Mouse (Mus musculus): ENCODE data around the gene Btg1-ps1. TPM values are rescaled to one million over a fixed set of nuclear protein-coding genes. Genes with fewer than 3 reads are reported as not detected.
"Not testable (repeated sequence)": the region's sequence is repeated elsewhere in the genome, so short reads cannot be mapped to it uniquely, and the experiment has no call there.

The Btg1-ps1 gene
- not detected in 2 replicates for polyA plus RNA-seq (2015; fragmentation: Nextera tagmentation; extraction: Ambion mirVana)

- H3K4me1 ChIP-seq (ENCODE audit: control insufficient read depth, low read depth, low read length); H3K9me3 ChIP-seq (replicated peaks; ENCODE audit: control insufficient read depth, low read length); H3K4me3 ChIP-seq (ENCODE audit: low read depth, low read length); ATAC-seq (ENCODE audit: low read depth); H3K27ac ChIP-seq (ENCODE audit: low read length); H3K4me2 ChIP-seq (ENCODE audit: low read depth, low read length); H3K27me3 ChIP-seq (ENCODE audit: control insufficient read depth, insufficient read depth, low read depth, low read length); H3K9ac ChIP-seq (ENCODE audit: low read depth, low read length); H3K36me3 ChIP-seq (ENCODE audit: control insufficient read depth, insufficient read depth): not testable (repeated sequence)
Observed at GRCm38 (mm10) chrX:38018597-38018996, at the start of gene Btg1-ps1. Gene Btg1-ps1 (minus strand): TSS chrX:38018815.

- no peak within 1 kb of the TSS for H3K4me2 ChIP-seq (ENCODE audit: low read depth, low read length)
- ATAC-seq (ENCODE audit: low read depth): no peak
- no peaks in the 10 kb centered on the region for H3K36me3 ChIP-seq (ENCODE audit: control insufficient read depth, insufficient read depth)
- H3K27ac ChIP-seq (ENCODE audit: low read length): no peak within 1 kb of the TSS
- WGBS (ENCODE audit: insufficient replicate concordance): 60% methylated on average over 11 of the region's 11 CpGs
- H3K27me3 ChIP-seq (ENCODE audit: control insufficient read depth, insufficient read depth, low read depth, low read length): no peaks in the 10 kb centered on the region
- no peak within 1 kb of the TSS for H3K9ac ChIP-seq (ENCODE audit: low read depth, low read length)
- H3K9me3 ChIP-seq (replicated peaks; ENCODE audit: control insufficient read depth, low read length): no peaks in the 10 kb centered on the region; the same call in 1 of the 2 replicates
- H3K4me3 ChIP-seq (ENCODE audit: low read depth, low read length): no peak within 1 kb of the TSS
- H3K4me1 ChIP-seq (ENCODE audit: control insufficient read depth, low read depth, low read length): no peaks in the 10 kb centered on the region
Observed at GRCm38 (mm10) chrX:38066175-38066574, 47.6 kb upstream of the Btg1-ps1 start, which contains the start of gene Rhox10. Gene Rhox10 (plus strand): TSS chrX:38066475.

GRCm38 (mm10) chrX:38061544-38061943, 42.9 kb upstream of the Btg1-ps1 start:
- WGBS (ENCODE audit: insufficient replicate concordance): 0% methylated on average over 1 of the region's 1 CpGs
- H3K4me2 ChIP-seq (ENCODE audit: low read depth, low read length): no peak overlapping the region
- H3K36me3 ChIP-seq (ENCODE audit: control insufficient read depth, insufficient read depth): no peaks in the 10 kb centered on the region
- no peaks in the 10 kb centered on the region for H3K4me1 ChIP-seq (ENCODE audit: control insufficient read depth, low read depth, low read length)
- no peak overlapping the region for H3K9ac ChIP-seq (ENCODE audit: low read depth, low read length)
- no peaks in the 10 kb centered on the region for H3K27me3 ChIP-seq (ENCODE audit: control insufficient read depth, insufficient read depth, low read depth, low read length)
- H3K9me3 ChIP-seq (replicated peaks; ENCODE audit: control insufficient read depth, low read length): no peaks in the 10 kb centered on the region
- no peak overlapping the region for H3K4me3 ChIP-seq (ENCODE audit: low read depth, low read length)
- no peak overlapping the region for H3K27ac ChIP-seq (ENCODE audit: low read length)
- ATAC-seq (ENCODE audit: low read depth): no peak

GRCm38 (mm10) chrX:38043014-38043413, 24.4 kb upstream of the Btg1-ps1 start, which contains the start of gene Btg1-ps2:
Gene Btg1-ps2 (minus strand): TSS chrX:38043114.
- not testable (repeated sequence) for H3K9ac ChIP-seq (ENCODE audit: low read depth, low read length); H3K4me1 ChIP-seq (ENCODE audit: control insufficient read depth, low read depth, low read length); H3K4me2 ChIP-seq (ENCODE audit: low read depth, low read length); H3K27me3 ChIP-seq (ENCODE audit: control insufficient read depth, insufficient read depth, low read depth, low read length); H3K9me3 ChIP-seq (replicated peaks; ENCODE audit: control insufficient read depth, low read length); H3K36me3 ChIP-seq (ENCODE audit: control insufficient read depth, insufficient read depth); ATAC-seq (ENCODE audit: low read depth); H3K4me3 ChIP-seq (ENCODE audit: low read depth, low read length); H3K27ac ChIP-seq (ENCODE audit: low read length)

- Histone ChIP-seq H3K36me3 (ENCODE audit: control insufficient read depth, insufficient read depth) (no peaks in the 10 kb centered on the region), H3K4me2 (ENCODE audit: low read depth, low read length) (no peak overlapping the region), H3K9ac (ENCODE audit: low read depth, low read length) (no peak overlapping the region), H3K27me3 (ENCODE audit: control insufficient read depth, insufficient read depth, low read depth, low read length) (no peaks in the 10 kb centered on the region), H3K4me1 (ENCODE audit: control insufficient read depth, low read depth, low read length) (no peaks in the 10 kb centered on the region), H3K4me3 (ENCODE audit: low read depth, low read length) (no peak overlapping the region), H3K9me3 (replicated peaks; ENCODE audit: control insufficient read depth, low read length) (no peaks in the 10 kb centered on the region), H3K27ac (ENCODE audit: low read length) (no peak overlapping the region)
- 71% methylated on average over 5 of the region's 5 CpGs for WGBS (ENCODE audit: insufficient replicate concordance)
- no peak for ATAC-seq (ENCODE audit: low read depth)
Observed at GRCm38 (mm10) chrX:38039666-38040065, 21.1 kb upstream of the Btg1-ps1 start.

GRCm38 (mm10) chrX:38033841-38034240, 15.2 kb upstream of the Btg1-ps1 start:
- H3K4me1 ChIP-seq (ENCODE audit: control insufficient read depth, low read depth, low read length): no peaks in the 10 kb centered on the region
- H3K4me2 ChIP-seq (ENCODE audit: low read depth, low read length): no peak overlapping the region
- H3K9ac ChIP-seq (ENCODE audit: low read depth, low read length): no peak overlapping the region
- 43% methylated on average over 2 of the region's 2 CpGs for WGBS (ENCODE audit: insufficient replicate concordance)
- no peak for ATAC-seq (ENCODE audit: low read depth)
- no peak overlapping the region for H3K4me3 ChIP-seq (ENCODE audit: low read depth, low read length)
- H3K9me3 ChIP-seq (replicated peaks; ENCODE audit: control insufficient read depth, low read length): no peaks in the 10 kb centered on the region
- no peak overlapping the region for H3K27ac ChIP-seq (ENCODE audit: low read length)
- H3K27me3 ChIP-seq (ENCODE audit: control insufficient read depth, insufficient read depth, low read depth, low read length): no peaks in the 10 kb centered on the region
- no peaks in the 10 kb centered on the region for H3K36me3 ChIP-seq (ENCODE audit: control insufficient read depth, insufficient read depth)

GRCm38 (mm10) chrX:38008756-38009155, 9.9 kb downstream of the Btg1-ps1 start:
- Histone ChIP-seq H3K9ac (ENCODE audit: low read depth, low read length) (no peak overlapping the region), H3K4me2 (ENCODE audit: low read depth, low read length) (no peak overlapping the region), H3K4me3 (ENCODE audit: low read depth, low read length) (no peak overlapping the region), H3K4me1 (ENCODE audit: control insufficient read depth, low read depth, low read length) (no peaks in the 10 kb centered on the region), H3K27me3 (ENCODE audit: control insufficient read depth, insufficient read depth, low read depth, low read length) (no peaks in the 10 kb centered on the region), H3K36me3 (ENCODE audit: control insufficient read depth, insufficient read depth) (no peaks in the 10 kb centered on the region), H3K27ac (ENCODE audit: low read length) (no peak overlapping the region), H3K9me3 (replicated peaks; ENCODE audit: control insufficient read depth, low read length) (no peaks in the 10 kb centered on the region)
- no peak for ATAC-seq (ENCODE audit: low read depth)
- 35% methylated on average over 2 of the region's 2 CpGs for WGBS (ENCODE audit: insufficient replicate concordance)

Other genes starting within 250 kb of the Btg1-ps1 start
- gene Rhox5, start 214.0 kb downstream of the Btg1-ps1 start, polyA plus RNA-seq (2015; fragmentation: Nextera tagmentation; extraction: Ambion mirVana): 0.70 and 1.6 TPM in 2 replicates
- not detected in 2 replicates for gene Rhox6, start 191.9 kb downstream of the Btg1-ps1 start, polyA plus RNA-seq (2015; fragmentation: Nextera tagmentation; extraction: Ambion mirVana)
- gene Rhox7a, start 187.1 kb downstream of the Btg1-ps1 start, polyA plus RNA-seq (2015; fragmentation: Nextera tagmentation; extraction: Ambion mirVana): not detected in 2 replicates
- gene Rhox8, start 139.9 kb downstream of the Btg1-ps1 start, polyA plus RNA-seq (2015; fragmentation: Nextera tagmentation; extraction: Ambion mirVana): not detected in 2 replicates
- not detected in 2 replicates for gene Rhox7b, start 121.6 kb downstream of the Btg1-ps1 start, polyA plus RNA-seq (2015; fragmentation: Nextera tagmentation; extraction: Ambion mirVana)
- gene Rhox9, start 117.0 kb downstream of the Btg1-ps1 start, polyA plus RNA-seq (2015; fragmentation: Nextera tagmentation; extraction: Ambion mirVana): not detected in 2 replicates
- gene Btg1-ps2, start 24.3 kb upstream of the Btg1-ps1 start, polyA plus RNA-seq (2015; fragmentation: Nextera tagmentation; extraction: Ambion mirVana): not detected in 2 replicates
- gene Rhox10, start 47.7 kb upstream of the Btg1-ps1 start, polyA plus RNA-seq (2015; fragmentation: Nextera tagmentation; extraction: Ambion mirVana): not detected in 2 replicates
- not detected in 2 replicates for gene Rhox11, start 66.3 kb upstream of the Btg1-ps1 start, polyA plus RNA-seq (2015; fragmentation: Nextera tagmentation; extraction: Ambion mirVana)
- not detected in 2 replicates for gene Rhox12, start 92.1 kb upstream of the Btg1-ps1 start, polyA plus RNA-seq (2015; fragmentation: Nextera tagmentation; extraction: Ambion mirVana)
- gene Rhox13, start 102.4 kb upstream of the Btg1-ps1 start, polyA plus RNA-seq (2015; fragmentation: Nextera tagmentation; extraction: Ambion mirVana): not detected in 2 replicates
- 0.79 and 0.98 TPM in 2 replicates for gene Zbtb33, start 171.0 kb upstream of the Btg1-ps1 start, polyA plus RNA-seq (2015; fragmentation: Nextera tagmentation; extraction: Ambion mirVana)
- gene Tmem255a, start 233.6 kb upstream of the Btg1-ps1 start, polyA plus RNA-seq (2015; fragmentation: Nextera tagmentation; extraction: Ambion mirVana): 2.0 and 2.3 TPM in 2 replicates